26 mouse cellular contexts compared by ENCODE assay signal in genomic region chr11:113705966-113706652, GRCm38 (mm10). TPM values are rescaled to one million over a fixed set of nuclear protein-coding genes. Genes with fewer than 3 reads are reported as not detected.
"Had no signal": no experiment of that assay in that cellular context is flagged by ENCODE, and none has a peak within 500 bp of the region (broad histone marks: within the 10 kb centered on the region; RNA-seq: fewer than 3 reads in every experiment).

No protein-coding gene starts in this region.

- H3K27ac ChIP-seq: kidney, embryonic 15.5 days; left cerebral cortex, adult 2 months; liver, embryonic 13.5 days; macrophage; midbrain, embryonic 10.5 days; midbrain, embryonic 13.5 days; neural tube, embryonic 13.5 days; stomach, embryonic 15.5 days had no signal

- H3K27me3 ChIP-seq: stomach, embryonic 15.5 days had no signal

- DNase-seq: kidney, adult 8-10 months; kidney, postnatal 10 days; kidney, postnatal 4 days; layer of hippocampus, postnatal 36 days; liver, embryonic 13.5 days; lung, adult 2 months; lung, postnatal 14 days; retina, postnatal 1 day; right cerebral cortex, postnatal 25 days; spleen, adult 18-20 months; thymus, postnatal 36 days had no signal

- H3K4me2 ChIP-seq: kidney, embryonic 15.5 days; liver, embryonic 13.5 days; midbrain, embryonic 13.5 days; neural tube, embryonic 13.5 days; stomach, embryonic 15.5 days had no signal

- H3K9ac ChIP-seq: kidney, embryonic 15.5 days; liver, embryonic 13.5 days; midbrain, embryonic 13.5 days; neural tube, embryonic 13.5 days; stomach, embryonic 15.5 days had no signal

- H3K36me3 ChIP-seq: liver, embryonic 13.5 days; stomach, embryonic 15.5 days had no signal

- ATAC-seq: midbrain, embryonic 13.5 days; midbrain, embryonic 16.5 days had no signal

- H3K9me3 ChIP-seq: kidney, embryonic 15.5 days; liver, embryonic 13.5 days; midbrain, embryonic 13.5 days; neural tube, embryonic 13.5 days; stomach, embryonic 15.5 days had no signal

- H3K4me3 ChIP-seq: kidney, embryonic 15.5 days; left cerebral cortex, adult 2 months; liver, embryonic 13.5 days; megakaryocyte, embryonic 14.5 days; midbrain, embryonic 10.5 days; midbrain, embryonic 13.5 days; myocyte; neural tube, embryonic 13.5 days; stomach, embryonic 15.5 days had no signal

RNA-seq across cellular contexts. Expression of gene Cpsf4l, which starts 3.7 kb away (rescaled TPM):
- total RNA-seq: layer of hippocampus, postnatal 10 days; layer of hippocampus, postnatal 36 days; left cerebral cortex, adult 2 months; left cerebral cortex, postnatal 10 days; left cerebral cortex, postnatal 36 days; monocyte, adult 5-6 weeks; neutrophil, adult 5-6 weeks had no signal
- polyA plus RNA-seq: liver, embryonic 13.5 days; lung, adult 2 months; macrophage had no signal
